Mouse (Mus musculus) CH12.LX (cell line): Measurements from ENCODE around the gene Rfc3. TPM values are rescaled to one million over a fixed set of nuclear protein-coding genes. Genes with fewer than 3 reads are reported as not detected.

Experiments used
- DNase-seq: peaks from one replicate; pipeline ENCODE4 v3.0.0-alpha.2; 2013; ENCODE audit errors: extremely low read depth
- H3K27ac ChIP-seq: 2 replicates; pipeline ENCODE4 v1.5.1; 2012; ENCODE audit warnings: low read depth, mild to moderate bottlenecking, control low read depth, moderate library complexity; ENCODE audit not compliant: insufficient read depth
- H3K27me3 ChIP-seq: replicated peaks from 2 replicates; pipeline ENCODE3; 2012; ENCODE audit warnings: inconsistent platforms
- H3K36me3 ChIP-seq, 2 experiments: replicated peaks in 1 of 2; 2 replicates each; pipeline versions ENCODE3 to v1.6.1; 2012; ENCODE audit warnings: inconsistent platforms in 1 of 2, low read length in 1 of 2, mild to moderate bottlenecking in 1 of 2, mixed read lengths in 1 of 2, moderate library complexity in 1 of 2; ENCODE audit not compliant: control insufficient read depth in 1 of 2, insufficient read depth in 1 of 2
- H3K4me1 ChIP-seq, 2 experiments: 2 replicates each; pipeline ENCODE4 v1.6.1; 2012; ENCODE audit warnings: inconsistent platforms in 1 of 2, moderate library complexity in 1 of 2; ENCODE audit not compliant: insufficient read depth in 2 of 2, control insufficient read depth in 1 of 2
- H3K4me2 ChIP-seq: 2 replicates; pipeline ENCODE4 v1.6.1; 2012; ENCODE audit warnings: low read depth, mild to moderate bottlenecking, control low read depth; ENCODE audit not compliant: poor library complexity, insufficient read depth, severe bottlenecking
- H3K4me3 ChIP-seq, 3 experiments: fragments of 150-350 bp in 1 of 3; sonication (generic) in 1 of 3; replicated peaks in 1 of 3; 2 replicates each; pipeline versions ENCODE3 to v1.5.1; 2011 to 2012; ENCODE audit warnings: low read depth in 2 of 3, low read length in 2 of 3, mild to moderate bottlenecking in 2 of 3, moderate library complexity in 2 of 3, control low read depth in 1 of 3, improper control_type of control experiment in 1 of 3, inconsistent platforms in 1 of 3, mixed read lengths in 1 of 3; ENCODE audit not compliant: poor library complexity in 1 of 3
- H3K79me2 ChIP-seq: replicated peaks from 2 replicates; pipeline ENCODE4 v1.6.1; 2012; ENCODE audit warnings: mild to moderate bottlenecking, moderate library complexity; ENCODE audit not compliant: control insufficient read depth, poor library complexity, insufficient read depth, severe bottlenecking; ENCODE audit errors: extremely low read depth
- H3K9ac ChIP-seq: 2 replicates; pipeline ENCODE4 v1.6.1; 2012; ENCODE audit warnings: low read depth, mild to moderate bottlenecking, control low read depth, moderate library complexity; ENCODE audit not compliant: insufficient read depth
- H3K9me3 ChIP-seq: replicated peaks from 2 replicates; pipeline ENCODE3; 2012; ENCODE audit warnings: low read length, inconsistent platforms, mixed read lengths
- CHD2 ChIP-seq: IDR thresholded peaks from 2 replicates; pipeline ENCODE4 v1.6.1; 2011; ENCODE audit warnings: low read length, improper control_type of control experiment
- CTCF ChIP-seq, 2 experiments: IDR thresholded peaks in 1 of 2; conservative IDR thresholded peaks in 1 of 2; 2 replicates each; pipeline ENCODE4 v1.5.1; 2011 to 2012; ENCODE audit warnings: low read depth in 2 of 2, low read length in 2 of 2, improper control_type of control experiment in 1 of 2, inconsistent platforms in 1 of 2, mild to moderate bottlenecking in 1 of 2, moderate library complexity in 1 of 2
- E2F4 ChIP-seq: IDR thresholded peaks from 2 replicates; pipeline ENCODE4 v1.6.1; 2011; ENCODE audit warnings: low read depth, low read length, improper control_type of control experiment; ENCODE audit not compliant: insufficient replicate concordance
- ELF1 ChIP-seq: IDR thresholded peaks from 2 replicates; pipeline ENCODE4 v1.6.1; 2014; ENCODE audit warnings: low read depth, mild to moderate bottlenecking, inconsistent platforms, low read length, improper control_type of control experiment
- ETS1 ChIP-seq: conservative IDR thresholded peaks from 2 replicates; pipeline ENCODE4 v1.6.1; 2012; ENCODE audit warnings: low read depth, mild to moderate bottlenecking, inconsistent platforms, low read length, improper control_type of control experiment, moderate library complexity
- GABPA ChIP-seq: IDR thresholded peaks from 2 replicates; pipeline ENCODE4 v1.6.1; 2012; ENCODE audit warnings: low read depth, low read length, improper control_type of control experiment, inconsistent platforms; ENCODE audit not compliant: insufficient replicate concordance
- JUND ChIP-seq: conservative IDR thresholded peaks from 2 replicates; pipeline ENCODE4 v1.6.1; 2011; ENCODE audit warnings: low read depth, low read length, improper control_type of control experiment
- KAT2A ChIP-seq: IDR thresholded peaks from 2 replicates; pipeline ENCODE4 v1.6.1; 2012; ENCODE audit warnings: low read length, improper control_type of control experiment, inconsistent platforms; ENCODE audit not compliant: insufficient replicate concordance
- NELFE ChIP-seq: IDR thresholded peaks from 2 replicates; pipeline ENCODE4 v1.6.1; 2011; ENCODE audit warnings: low read depth, low read length, improper control_type of control experiment
- PAX5 ChIP-seq: IDR thresholded peaks from 2 replicates; pipeline ENCODE4 v1.6.1; 2012; ENCODE audit warnings: low read length, inconsistent platforms, mixed read lengths
- POLR2A ChIP-seq: IDR thresholded peaks from 2 replicates; pipeline ENCODE4 v1.6.1; 2011; ENCODE audit warnings: low read depth, mild to moderate bottlenecking, improper control_type of control experiment, low read length
- POLR2AphosphoS2 ChIP-seq: IDR thresholded peaks from 2 replicates; pipeline ENCODE4 v1.6.1; 2011; ENCODE audit warnings: low read depth, low read length, improper control_type of control experiment
- RCOR1 ChIP-seq: conservative IDR thresholded peaks from 2 replicates; pipeline ENCODE4 v1.6.1; 2012; ENCODE audit warnings: low read depth, mild to moderate bottlenecking, inconsistent platforms, low read length, improper control_type of control experiment
- SIN3A ChIP-seq: IDR thresholded peaks from 2 replicates; pipeline ENCODE4 v1.6.1; 2012; ENCODE audit warnings: low read length, improper control_type of control experiment, inconsistent platforms
- TBP ChIP-seq: conservative IDR thresholded peaks from 2 replicates; pipeline ENCODE4 v1.6.1; 2011; ENCODE audit warnings: low read depth, low read length, improper control_type of control experiment
- USF1 ChIP-seq: IDR thresholded peaks from 2 replicates; pipeline ENCODE4 v1.6.1; 2014; ENCODE audit warnings: low read depth, mild to moderate bottlenecking, inconsistent platforms, low read length, improper control_type of control experiment
- ZKSCAN1 ChIP-seq: IDR thresholded peaks from 2 replicates; pipeline ENCODE4 v1.6.1; 2012; ENCODE audit warnings: low read depth, inconsistent platforms, low read length, improper control_type of control experiment, borderline replicate concordance
- ZMIZ1 ChIP-seq: IDR thresholded peaks from 2 replicates; pipeline ENCODE4 v1.6.1; 2012; ENCODE audit warnings: low read depth, mild to moderate bottlenecking, inconsistent platforms, low read length, improper control_type of control experiment
- ZNF384 ChIP-seq: IDR thresholded peaks from 2 replicates; pipeline ENCODE4 v1.6.1; 2012; ENCODE audit warnings: low read depth, low read length, improper control_type of control experiment, inconsistent platforms
- dilution Hi-C: fragments of 300-500 bp; cut with MboI; formaldehyde crosslinking; loops from 2 replicates; pipeline ENCODE4 v1.14.3; 2020; ENCODE audit warnings: low sequenced_read_pairs; ENCODE audit not compliant: extremely low pct_unique_long_range_greater_than_20kb, extremely low pct_ligation_motif_present
- in situ Hi-C: fragments of 300-500 bp; cut with MboI; formaldehyde crosslinking; loops from 3 replicates; pipeline ENCODE4 v1.14.3; 2019; ENCODE audit warnings: low sequenced_read_pairs, low pct_ligation_motif_present, low pct_unique_long_range_greater_than_20kb, mixed read lengths
- polyA plus RNA-seq: library from polyadenylated mRNA; unstranded; fragments of >175 nt; gene quantifications from 2 replicates; pipeline ENCODE4 v1.2.1, GENCODE M21; 2012; ENCODE audit warnings: low read depth; ENCODE audit not compliant: insufficient read length
- total RNA-seq, 2 experiments: library from RNA; depleted of rRNA; stranded (reverse); fragments of 300-350 nt in 1 of 2; fragments of >200 nt in 1 of 2; gene quantifications; 2 replicates each; pipeline ENCODE4 v1.2.3; 2012 to 2014

Rfc3 gene
- total and polyA plus RNA-seq, 3 experiments: 53.3 to 87.9 (median 66.9) TPM

DNA sequence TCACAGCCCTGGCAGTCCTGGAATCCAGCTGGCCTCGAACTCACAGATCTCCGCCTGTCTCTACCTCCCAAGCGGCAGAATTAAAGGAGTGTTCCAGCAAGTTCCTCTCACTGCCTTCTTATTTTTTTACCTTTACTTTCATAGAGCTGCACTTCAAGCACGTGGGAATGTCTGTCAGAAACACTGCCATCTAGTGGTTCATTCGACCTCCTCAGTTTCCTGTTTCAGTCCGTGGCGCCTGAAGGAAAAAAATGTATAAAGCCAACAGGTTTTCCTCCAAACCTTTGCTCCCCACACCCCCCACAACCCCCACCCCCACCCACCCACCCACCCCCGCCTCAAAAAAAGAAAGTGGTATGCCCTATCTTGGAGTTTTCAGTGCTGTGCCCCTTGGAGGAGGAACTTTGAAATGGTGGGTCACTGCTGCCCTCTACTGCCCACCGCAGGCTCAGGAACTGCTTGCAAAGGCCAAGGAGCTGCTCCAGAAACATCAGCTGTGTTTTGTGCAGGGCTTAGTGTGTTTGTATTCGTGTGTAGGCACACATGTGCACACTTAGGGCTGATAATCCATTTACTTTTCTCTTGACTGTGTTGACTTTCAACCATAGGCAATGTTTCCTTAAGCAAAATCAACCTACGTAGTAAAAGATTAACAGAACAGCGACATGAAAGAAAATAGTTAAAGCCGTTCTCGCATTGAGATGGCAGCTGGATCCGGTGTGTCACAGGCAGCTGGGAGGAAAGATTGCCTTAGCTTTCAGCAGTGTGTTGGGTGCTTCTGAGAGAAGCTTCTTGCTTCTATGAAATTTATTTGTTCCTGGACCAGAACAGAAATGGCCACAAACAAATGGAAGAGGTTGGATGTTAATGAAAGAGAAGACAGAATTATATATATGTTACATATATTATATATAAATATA, 35.8 kb upstream of the Rfc3 start (continued):
- TF ChIP-seq TBP: 0 out of 2 replicates have a peak, but pooled peaks have one; percentile 52
- TF ChIP-seq NELFE: peak; percentile 40; the same call in 1 of the 2 replicates
- no peak for TF ChIP-seq JUND
- no peak for TF ChIP-seq PAX5
- TF ChIP-seq E2F4: 0 out of 2 replicates have a peak, but pooled peaks have one; percentile 35
- TF ChIP-seq ETS1: no peak
- TF ChIP-seq POLR2A: no peak
- no peak for TF ChIP-seq ZMIZ1

GRCm38 (mm10) chr5:151662207-151662606, 11.2 kb upstream of the Rfc3 start:
- Histone ChIP-seq H3K27me3 (peaks cover 1% of the 10 kb centered on the region), H3K4me2 (no peak overlapping the region), H3K27ac (no peak overlapping the region), H3K36me3 (no peaks in the 10 kb centered on the region), H3K9ac (no peak overlapping the region), H3K4me3 (no peak overlapping the region), H3K79me2 (no peaks in the 10 kb centered on the region), H3K4me1 (no peaks in the 10 kb centered on the region), H3K9me3 (no peaks in the 10 kb centered on the region)
- dilution Hi-C loops: no loop called here
- no peak for DNase-seq
- in situ Hi-C loops: no loop called here
- peak; percentile 71 for TF ChIP-seq ZNF384
- no peak for TF ChIP-seq RCOR1
- TF ChIP-seq POLR2AphosphoS2: no peak

DNA sequence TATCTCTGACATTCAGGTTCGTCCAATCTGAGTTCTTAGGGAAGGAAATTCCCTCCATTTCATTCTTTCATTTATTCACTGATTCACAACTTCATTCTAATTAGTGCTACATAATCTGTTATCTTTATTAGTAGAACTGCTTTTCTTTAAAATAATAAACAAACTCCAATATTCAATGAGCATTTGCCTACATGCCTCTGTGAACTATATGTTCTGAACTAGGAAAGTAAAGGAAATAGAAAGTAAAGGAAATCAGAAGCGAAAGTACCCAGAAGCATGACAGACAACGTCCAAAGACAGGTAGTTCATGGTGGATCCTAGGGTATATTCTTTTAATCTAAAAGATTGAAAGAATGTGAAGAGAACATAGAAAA, 356 bp upstream of the Rfc3 start:
- H3K9ac ChIP-seq: peak overlapping the region; percentile 8; the same call in 1 of the 2 replicates
- H3K4me2 ChIP-seq: no peak overlapping the region
- DNase-seq: no peak
- in situ Hi-C loops: no loop called here
- peaks cover 6 to 11% of the 10 kb centered on the region in 2 experiments; a peak in 2 of 4 replicates for H3K4me1 ChIP-seq
- no peaks in the 10 kb centered on the region for H3K9me3 ChIP-seq
- dilution Hi-C loops: no loop called here
- TF ChIP-seq GABPA (no peak), SIN3A (no peak), ZNF384 (no peak), KAT2A (no peak), ZKSCAN1 (no peak), ETS1 (no peak), JUND (no peak), CHD2 (no peak), ELF1 (no peak), CTCF (conservative IDR thresholded peaks at IDR 0.05 in 1 of 2, IDR thresholded peaks at IDR 0.05 in 1 of 2; ENCODE audit: low read depth in 2 of 2, low read length in 2 of 2) (no peak), USF1 (no peak)
- TF ChIP-seq, all 38 proteins: peak for 0
- Histone ChIP-seq H3K27me3 (no peaks in the 10 kb centered on the region), H3K27ac (no peak overlapping the region), H3K4me3 (peak overlapping the region in 2 of 3 experiments; percentile 23 to 74), H3K79me2 (peaks cover 7% of the 10 kb centered on the region), H3K36me3 (peaks cover 20 to 34% of the 10 kb centered on the region in 2 experiments)
